Mouse (Mus musculus) C2C12 (cell line): Measurements from ENCODE around the gene 6430548M08Rik.

Experiments
- CTCF ChIP-seq: IDR thresholded peaks from one replicate; pipeline ENCODE4 v1.5.1; 2011; ENCODE audit not compliant: control insufficient read depth, insufficient read depth, insufficient read length
- FOSL1 ChIP-seq: IDR thresholded peaks from one replicate; pipeline ENCODE4 v1.8.0; 2011; ENCODE audit warnings: mild to moderate bottlenecking, low read length; ENCODE audit not compliant: poor library complexity, insufficient read depth, severe bottlenecking
- MAX ChIP-seq: IDR thresholded peaks from one replicate; pipeline ENCODE4 v1.6.1; 2011; ENCODE audit warnings: mild to moderate bottlenecking, control low read depth
- MYOD1 ChIP-seq: IDR thresholded peaks from one replicate; pipeline ENCODE4 v1.6.1; 2011; ENCODE audit warnings: low read depth; ENCODE audit not compliant: control insufficient read depth, insufficient read length

DNA sequence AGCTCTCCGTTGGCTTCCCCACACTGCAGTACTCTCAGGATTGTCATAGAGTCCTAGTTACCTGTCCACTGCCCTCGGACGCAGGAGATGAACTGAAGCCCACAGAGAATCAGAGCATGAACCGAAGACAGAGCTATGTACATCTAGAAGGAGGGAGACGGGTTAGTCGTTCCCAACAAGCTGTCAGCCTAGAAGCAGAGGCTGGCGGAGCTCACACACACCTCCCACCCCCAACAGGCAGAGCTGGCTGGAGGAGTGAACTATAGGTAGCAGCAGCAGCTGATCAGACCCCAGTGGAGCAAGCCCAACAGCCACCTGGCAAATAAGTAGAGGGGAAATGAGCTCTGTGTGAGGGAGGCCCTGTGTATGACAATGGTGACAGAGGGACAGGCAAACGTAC, 29.2 kb upstream of the 6430548M08Rik start:
- TF ChIP-seq CTCF (no peak), FOSL1 (no peak), MAX (no peak), MYOD1 (no peak)
